17 mouse cellular contexts compared by ENCODE assay signal in the genomic region with DNA sequence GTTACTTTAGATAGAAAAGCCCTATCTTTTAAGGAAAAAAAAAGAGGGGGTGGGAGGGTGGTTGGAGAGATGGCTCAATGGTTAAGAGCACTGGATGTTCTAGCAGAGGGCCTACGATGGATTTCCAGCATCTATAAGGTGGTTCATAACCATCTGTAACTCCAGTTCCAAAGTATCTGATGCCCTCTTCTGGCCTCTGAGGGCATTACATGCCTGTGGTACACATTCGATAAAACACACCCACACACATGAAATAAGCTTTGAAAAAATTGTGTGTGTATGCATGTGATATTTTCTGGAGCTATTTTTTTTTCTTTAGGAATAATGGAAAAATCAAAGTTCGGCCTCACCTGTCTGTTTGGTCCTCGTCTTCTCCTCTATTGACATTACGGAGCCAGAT. TPM values are rescaled to one million over a fixed set of nuclear protein-coding genes. Genes with fewer than 3 reads are reported as not detected.
DNase-seq lines count a peak whose midpoint lies in the region; ATAC-seq and TF ChIP-seq lines count a peak whose summit lies in the region.
"Had no signal": no experiment of that assay in that cellular context is flagged by ENCODE, and none has a peak within 500 bp of the region (broad histone marks: within the 10 kb centered on the region; RNA-seq: fewer than 3 reads in every experiment).

No protein-coding gene starts in this region.

- H3K36me3 ChIP-seq in hindbrain, embryonic 11.5 days (ENCODE audit: control insufficient read depth, insufficient read depth, low read length) = peaks cover 19% of the 10 kb centered on the region
- H3K36me3 ChIP-seq in hindbrain, embryonic 12.5 days = peaks cover 65% of the 10 kb centered on the region
- peaks cover 71% of the 10 kb centered on the region for H3K36me3 ChIP-seq in lung, embryonic 14.5 days (ENCODE audit: insufficient read depth)

- peak; percentile 42 for DNase-seq in hindbrain, embryonic 11.5 days (ENCODE audit: low spot score)
- peak; percentile 43 for DNase-seq in lung, embryonic 14.5 days
- no peak for DNase-seq in lung, adult 18-20 months
- peak; percentile 37 for DNase-seq in A20 (ENCODE audit: low read depth, low spot score)
- DNase-seq in NIH3T3 (ENCODE audit: low read depth) = peak; percentile 29
- no peak for DNase-seq in right cerebral cortex, postnatal 25 days
- DNase-seq: cerebellum, adult 11 months; cerebellum, postnatal 36 days; kidney, adult 18-20 months; kidney, postnatal 25 days; left cerebral cortex, postnatal 4 days; lung, adult 2 months had no signal

- no peak overlapping the region for H3K9ac ChIP-seq in hindbrain, embryonic 11.5 days (ENCODE audit: low read depth, low read length)
- no peak overlapping the region for H3K9ac ChIP-seq in hindbrain, embryonic 12.5 days
- no peak overlapping the region for H3K9ac ChIP-seq in lung, embryonic 14.5 days
- H3K9ac ChIP-seq: embryonic facial prominence, embryonic 13.5 days had no signal

- H3K27me3 ChIP-seq in hindbrain, embryonic 11.5 days (ENCODE audit: control insufficient read depth, insufficient read depth, low read length) = no peaks in the 10 kb centered on the region
- H3K27me3 ChIP-seq in hindbrain, embryonic 12.5 days = no peaks in the 10 kb centered on the region
- H3K27me3 ChIP-seq in lung, embryonic 14.5 days (ENCODE audit: insufficient read depth, low read length) = no peaks in the 10 kb centered on the region
- H3K27me3 ChIP-seq: embryonic facial prominence, embryonic 13.5 days had no signal

- no peaks in the 10 kb centered on the region for H3K9me3 ChIP-seq in hindbrain, embryonic 11.5 days (ENCODE audit: control insufficient read depth, low read length)
- H3K9me3 ChIP-seq in hindbrain, embryonic 12.5 days (replicated peaks) = no peaks in the 10 kb centered on the region
- no peaks in the 10 kb centered on the region for H3K9me3 ChIP-seq in lung, embryonic 14.5 days (ENCODE audit: low read depth, low read length)
- H3K9me3 ChIP-seq: embryonic facial prominence, embryonic 13.5 days had no signal

- H3K4me2 ChIP-seq in hindbrain, embryonic 11.5 days (replicated peaks; ENCODE audit: low read depth, low read length) = no peak overlapping the region
- H3K4me2 ChIP-seq in hindbrain, embryonic 12.5 days (replicated peaks) = no peak overlapping the region
- no peak overlapping the region for H3K4me2 ChIP-seq in lung, embryonic 14.5 days
- H3K4me2 ChIP-seq: embryonic facial prominence, embryonic 13.5 days had no signal

- no peak overlapping the region for H3K27ac ChIP-seq in hindbrain, embryonic 11.5 days (ENCODE audit: low read depth, low read length)
- H3K27ac ChIP-seq in hindbrain, embryonic 12.5 days = no peak overlapping the region
- H3K27ac ChIP-seq in lung, embryonic 14.5 days (ENCODE audit: low read depth) = no peak overlapping the region
- H3K27ac ChIP-seq: embryonic facial prominence, embryonic 13.5 days; hindbrain, embryonic 10.5 days had no signal

- no peak for ATAC-seq in hindbrain, embryonic 11.5 days (ENCODE audit: low FRiP score)
- no peak for ATAC-seq in hindbrain, embryonic 12.5 days (ENCODE audit: low FRiP score)
- no peak for ATAC-seq in lung, embryonic 14.5 days (ENCODE audit: insufficient read depth)
- ATAC-seq in frontal cortex, adult (ENCODE audit: low TSS enrichment) = no peak

- TF ChIP-seq CTCF in lung, embryonic 14.5 days (IDR thresholded peaks at IDR 0.05; ENCODE audit: low read depth) = 0 out of 2 replicates have a peak, but pooled peaks have one; percentile 34

- peaks cover 8% of the 10 kb centered on the region; the same call in 1 of the 2 replicates for H3K4me1 ChIP-seq in hindbrain, embryonic 11.5 days (replicated peaks; ENCODE audit: control insufficient read depth, insufficient read depth, low read length)
- H3K4me1 ChIP-seq in hindbrain, embryonic 12.5 days = peaks cover 20% of the 10 kb centered on the region
- H3K4me1 ChIP-seq in lung, embryonic 14.5 days (ENCODE audit: insufficient read depth) = 0 out of 2 replicates have a peak, but pooled peaks cover 4% of the 10 kb centered on the region

- WGBS in hindbrain, embryonic 11.5 days = 96% methylated on average over 5 of the region's 5 CpGs
- WGBS in hindbrain, embryonic 12.5 days = 97% methylated on average over 5 of the region's 5 CpGs
- WGBS in lung, embryonic 14.5 days = 96% methylated on average over 5 of the region's 5 CpGs

- no peak overlapping the region for H3K4me3 ChIP-seq in hindbrain, embryonic 11.5 days (ENCODE audit: low read depth, low read length)
- no peak overlapping the region for H3K4me3 ChIP-seq in hindbrain, embryonic 12.5 days
- H3K4me3 ChIP-seq in lung, embryonic 14.5 days (ENCODE audit: low read depth, low read length) = no peak overlapping the region
- H3K4me3 ChIP-seq: embryonic facial prominence, embryonic 13.5 days; hindbrain, embryonic 10.5 days had no signal

RNA-seq across cellular contexts. Expression of a gene that starts 5.6 kb away (rescaled TPM):
- polyA plus RNA-seq in hindbrain, embryonic 11.5 days (2014; fragmentation: Nextera tagmentation; extraction: Ambion mirVana) = 107 and 109 TPM in 2 replicates
- polyA plus RNA-seq in hindbrain, embryonic 12.5 days (2016; fragmentation: Nextera tagmentation; extraction: Ambion mirVana) = 123 and 125 TPM in 2 replicates
- polyA plus RNA-seq in lung, embryonic 14.5 days (2014; fragmentation: Nextera tagmentation; extraction: Ambion mirVana) = 83.5 and 88.1 TPM in 2 replicates

RNA-seq across cellular contexts. Expression of a gene that starts 12.7 kb away (rescaled TPM):
- 270 and 292 TPM in 2 replicates for polyA plus RNA-seq in hindbrain, embryonic 11.5 days (2014; fragmentation: Nextera tagmentation; extraction: Ambion mirVana)
- 349 and 355 TPM in 2 replicates for polyA plus RNA-seq in hindbrain, embryonic 12.5 days (2016; fragmentation: Nextera tagmentation; extraction: Ambion mirVana)
- 208 and 219 TPM in 2 replicates for polyA plus RNA-seq in lung, embryonic 14.5 days (2014; fragmentation: Nextera tagmentation; extraction: Ambion mirVana)

RNA-seq across cellular contexts. Expression of a gene that starts 20.2 kb away (rescaled TPM):
- 610 and 651 TPM in 2 replicates for polyA plus RNA-seq in hindbrain, embryonic 11.5 days (2014; fragmentation: Nextera tagmentation; extraction: Ambion mirVana)
- 394 and 521 TPM in 2 replicates for polyA plus RNA-seq in hindbrain, embryonic 12.5 days (2016; fragmentation: Nextera tagmentation; extraction: Ambion mirVana)
- 723 and 735 TPM in 2 replicates for polyA plus RNA-seq in lung, embryonic 14.5 days (2014; fragmentation: Nextera tagmentation; extraction: Ambion mirVana)

RNA-seq across cellular contexts. Expression of a gene that starts 25.9 kb away (rescaled TPM):
- polyA plus RNA-seq in hindbrain, embryonic 11.5 days (2014; fragmentation: Nextera tagmentation; extraction: Ambion mirVana) = 137 and 140 TPM in 2 replicates
- 107 and 116 TPM in 2 replicates for polyA plus RNA-seq in hindbrain, embryonic 12.5 days (2016; fragmentation: Nextera tagmentation; extraction: Ambion mirVana)
- polyA plus RNA-seq in lung, embryonic 14.5 days (2014; fragmentation: Nextera tagmentation; extraction: Ambion mirVana) = 129 and 130 TPM in 2 replicates

RNA-seq across cellular contexts. Expression of a gene that starts 35.1 kb away (rescaled TPM):
- not detected in 2 replicates for polyA plus RNA-seq in hindbrain, embryonic 11.5 days (2014; fragmentation: Nextera tagmentation; extraction: Ambion mirVana)
- not detected in 2 replicates for polyA plus RNA-seq in hindbrain, embryonic 12.5 days (2016; fragmentation: Nextera tagmentation; extraction: Ambion mirVana)
- 0.72 TPM in 1 of 2 replicates, not detected in the other for polyA plus RNA-seq in lung, embryonic 14.5 days (2014; fragmentation: Nextera tagmentation; extraction: Ambion mirVana)
- polyA plus RNA-seq: embryonic facial prominence, embryonic 13.5 days; heart, embryonic 14.5 days; hindbrain, embryonic 10.5 days had no signal

Comparison
In these comparisons a context has a peak if more than half of its experiments do, and no peak if none do; other contexts are left out.
1. DNase-seq: peak in hindbrain, embryonic 11.5 days (single experiment), lung, embryonic 14.5 days (single experiment), A20 (single experiment) and NIH3T3 (single experiment); none in lung, adult 18-20 months (0 of 2) and right cerebral cortex, postnatal 25 days (single experiment).